Mouse (Mus musculus): ENCODE results near the gene Taf8. TPM values are rescaled to one million over a fixed set of nuclear protein-coding genes. Genes with fewer than 3 reads are reported as not detected.

Taf8 gene
- total and polyA plus RNA-seq, 2 experiments from 2014 or later, result 11.8 to 17.9 TPM

DNA sequence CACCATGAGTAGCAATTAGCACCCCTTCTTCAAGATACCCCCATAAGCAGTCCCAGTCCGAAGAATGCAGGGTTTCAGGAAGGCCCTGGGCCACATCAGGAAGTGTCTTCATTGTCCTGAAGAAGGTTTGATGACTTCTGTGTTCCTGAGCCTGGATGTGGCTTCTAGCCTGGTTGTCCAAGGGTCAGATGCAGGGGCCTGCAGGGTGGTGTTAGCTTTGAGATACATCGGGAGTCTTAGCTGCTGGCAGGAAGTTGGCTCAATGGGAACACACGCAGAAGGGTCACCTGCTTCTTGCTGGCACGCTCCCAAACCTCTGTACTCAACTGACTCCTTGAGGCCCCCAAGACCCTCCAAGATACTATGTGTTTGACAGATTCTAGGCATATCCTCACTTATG lies 20.4 kb upstream of the Taf8 start:
- Histone ChIP-seq H3K27me3 (ENCODE audit: insufficient read depth, low read length) (no peaks in the 10 kb centered on the region), H3K4me2 (ENCODE audit: low read depth, low read length) (no peak overlapping the region), H3K9me3 (ENCODE audit: low read length) (no peaks in the 10 kb centered on the region), H3K9ac (replicated peaks; ENCODE audit: low read length) (no peak overlapping the region), H3K36me3 (ENCODE audit: insufficient read depth, low read length) (no peaks in the 10 kb centered on the region), H3K4me1 (ENCODE audit: insufficient read depth, low read length) (peaks cover 12% of the 10 kb centered on the region; the same call in 1 of the 2 replicates), H3K4me3 (ENCODE audit: low read length) (no peak overlapping the region), H3K27ac (peak overlapping the region; percentile 81; the same call in 1 of the 2 replicates)
- 68% methylated on average over 4 of the region's 4 CpGs for WGBS
- DNase-seq (ENCODE audit: low spot score) (no peak), ATAC-seq (no peak)
- no peak for TF ChIP-seq CTCF (IDR thresholded peaks at IDR 0.05; ENCODE audit: low read depth)

DNA sequence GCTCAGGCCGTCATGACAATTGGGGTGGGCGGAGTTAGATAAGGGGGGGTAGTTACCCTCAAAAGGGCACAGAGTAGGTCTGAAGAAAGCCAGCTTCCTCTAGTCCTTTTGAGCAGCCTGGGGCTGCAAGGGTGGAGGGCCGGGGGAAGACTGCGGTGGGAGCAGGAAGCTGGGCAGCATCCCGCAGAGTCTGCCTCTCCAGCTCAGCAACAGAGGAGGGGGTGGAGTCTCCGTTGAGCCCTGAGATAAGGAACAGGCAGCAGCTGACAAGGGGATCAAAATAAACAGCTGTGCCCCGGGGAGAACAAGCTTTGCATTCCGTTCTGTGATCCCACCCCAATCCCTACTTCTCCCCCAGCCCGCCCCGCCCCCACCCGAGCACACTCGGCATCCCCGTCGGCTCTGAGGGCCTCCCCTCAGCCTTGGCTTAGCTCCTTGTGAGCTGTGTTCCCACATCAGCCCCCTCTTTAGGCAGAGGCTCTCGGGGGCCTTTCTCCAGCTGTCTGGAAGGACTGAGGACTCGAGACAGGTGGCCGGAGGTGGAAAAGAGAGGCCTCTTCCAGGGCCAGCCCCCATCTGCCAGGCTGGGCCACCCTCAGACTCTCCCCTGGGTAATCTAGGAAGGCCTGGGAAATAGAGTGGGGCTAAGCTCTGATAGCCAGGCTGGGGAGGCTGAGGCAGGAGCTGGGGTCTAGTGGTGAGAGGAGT lies 19.6 kb upstream of the Taf8 start:
- ATAC-seq, result peak; percentile 91
- TF ChIP-seq CTCF (IDR thresholded peaks at IDR 0.05; ENCODE audit: low read depth), result no peak

DNA sequence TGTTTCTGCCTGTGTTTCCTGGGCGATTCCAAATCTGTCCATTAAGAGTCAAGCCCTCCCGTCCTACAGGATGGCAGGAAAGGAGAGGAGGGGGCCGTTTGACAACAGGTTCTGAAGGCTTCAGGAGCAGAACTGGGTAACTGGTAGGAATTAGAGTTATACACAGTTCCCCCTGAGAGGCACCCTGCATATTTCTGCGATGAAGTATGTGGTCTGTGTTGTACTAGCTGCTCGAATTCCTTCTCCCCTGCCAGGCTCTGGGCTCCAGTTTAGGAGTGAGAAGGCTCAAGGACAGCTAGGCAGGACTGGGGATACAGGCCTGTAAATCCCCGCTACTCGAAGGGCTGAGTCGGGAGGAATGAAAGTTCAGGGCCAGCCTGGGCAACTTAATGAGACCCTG lies 16.1 kb upstream of the Taf8 start:
- WGBS, result 38% methylated on average over 8 of the region's 8 CpGs
- no peaks in the 10 kb centered on the region for H3K36me3 ChIP-seq (ENCODE audit: insufficient read depth, low read length)
- TF ChIP-seq CTCF (IDR thresholded peaks at IDR 0.05; ENCODE audit: low read depth), result no peak
- ATAC-seq (no peak), DNase-seq (ENCODE audit: low spot score) (no peak)
- H3K9me3 ChIP-seq (ENCODE audit: low read length), result no peaks in the 10 kb centered on the region
- H3K27ac ChIP-seq, result peak overlapping the region; percentile 62
- H3K27me3 ChIP-seq (ENCODE audit: insufficient read depth, low read length), result no peaks in the 10 kb centered on the region
- H3K4me1 ChIP-seq (ENCODE audit: insufficient read depth, low read length), result peaks cover 12% of the 10 kb centered on the region; the same call in 1 of the 2 replicates
- H3K9ac ChIP-seq (replicated peaks; ENCODE audit: low read length), result no peak overlapping the region
- H3K4me2 ChIP-seq (ENCODE audit: low read depth, low read length), result no peak overlapping the region
- H3K4me3 ChIP-seq (ENCODE audit: low read length), result no peak overlapping the region

More for the DNA sequence above, 19.6 kb upstream of the Taf8 start:
- H3K27me3 ChIP-seq (ENCODE audit: insufficient read depth, low read length), result no peaks in the 10 kb centered on the region
- H3K9ac ChIP-seq (replicated peaks; ENCODE audit: low read length), result peak overlapping the region; percentile 47
- peak overlapping the region; percentile 48 for H3K4me2 ChIP-seq (ENCODE audit: low read depth, low read length)
- no peaks in the 10 kb centered on the region for H3K9me3 ChIP-seq (ENCODE audit: low read length)
- WGBS, result 3% methylated on average over 16 of the region's 17 CpGs
- H3K4me3 ChIP-seq (ENCODE audit: low read length), result peak overlapping the region; percentile 7; the same call in 1 of the 2 replicates
- no peaks in the 10 kb centered on the region for H3K36me3 ChIP-seq (ENCODE audit: insufficient read depth, low read length)
- peak; percentile 70 for DNase-seq (ENCODE audit: low spot score)
- H3K4me1 ChIP-seq (ENCODE audit: insufficient read depth, low read length), result peaks cover 12% of the 10 kb centered on the region; the same call in 1 of the 2 replicates
- peak overlapping the region; percentile 81 for H3K27ac ChIP-seq

DNA sequence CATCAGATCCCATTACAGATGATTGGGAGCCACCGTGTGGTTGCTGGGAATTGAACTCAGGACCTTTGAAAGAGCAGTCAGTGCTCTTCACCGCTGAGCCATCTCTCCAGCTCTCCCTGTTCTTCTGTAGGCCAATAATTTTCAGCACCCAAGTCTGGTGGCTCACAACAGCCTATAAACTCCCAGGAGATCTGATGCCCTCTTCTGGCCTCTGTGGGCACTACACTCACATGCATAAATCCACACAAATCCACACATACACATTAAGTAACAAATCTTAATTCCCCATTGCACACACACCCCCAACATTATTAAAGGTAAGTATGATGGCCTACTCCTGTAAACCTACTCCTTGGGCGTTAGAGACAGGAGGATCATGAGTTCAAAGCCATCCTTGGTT lies 14.1 kb upstream of the Taf8 start:
- 0 out of 2 replicates have a peak, but pooled peaks cover under 1% of the 10 kb centered on the region for H3K4me1 ChIP-seq (ENCODE audit: insufficient read depth, low read length)
- DNase-seq (ENCODE audit: low spot score) (no peak), ATAC-seq (no peak)
- no peak overlapping the region for H3K4me2 ChIP-seq (ENCODE audit: low read depth, low read length)
- no peaks in the 10 kb centered on the region for H3K36me3 ChIP-seq (ENCODE audit: insufficient read depth, low read length)
- no peak for TF ChIP-seq CTCF (IDR thresholded peaks at IDR 0.05; ENCODE audit: low read depth)
- H3K27me3 ChIP-seq (ENCODE audit: insufficient read depth, low read length), result no peaks in the 10 kb centered on the region
- 95% methylated on average over 3 of the region's 3 CpGs for WGBS
- no peak overlapping the region for H3K4me3 ChIP-seq (ENCODE audit: low read length)
- no peak overlapping the region for H3K27ac ChIP-seq
- no peak overlapping the region for H3K9ac ChIP-seq (replicated peaks; ENCODE audit: low read length)
- no peaks in the 10 kb centered on the region for H3K9me3 ChIP-seq (ENCODE audit: low read length)

DNA sequence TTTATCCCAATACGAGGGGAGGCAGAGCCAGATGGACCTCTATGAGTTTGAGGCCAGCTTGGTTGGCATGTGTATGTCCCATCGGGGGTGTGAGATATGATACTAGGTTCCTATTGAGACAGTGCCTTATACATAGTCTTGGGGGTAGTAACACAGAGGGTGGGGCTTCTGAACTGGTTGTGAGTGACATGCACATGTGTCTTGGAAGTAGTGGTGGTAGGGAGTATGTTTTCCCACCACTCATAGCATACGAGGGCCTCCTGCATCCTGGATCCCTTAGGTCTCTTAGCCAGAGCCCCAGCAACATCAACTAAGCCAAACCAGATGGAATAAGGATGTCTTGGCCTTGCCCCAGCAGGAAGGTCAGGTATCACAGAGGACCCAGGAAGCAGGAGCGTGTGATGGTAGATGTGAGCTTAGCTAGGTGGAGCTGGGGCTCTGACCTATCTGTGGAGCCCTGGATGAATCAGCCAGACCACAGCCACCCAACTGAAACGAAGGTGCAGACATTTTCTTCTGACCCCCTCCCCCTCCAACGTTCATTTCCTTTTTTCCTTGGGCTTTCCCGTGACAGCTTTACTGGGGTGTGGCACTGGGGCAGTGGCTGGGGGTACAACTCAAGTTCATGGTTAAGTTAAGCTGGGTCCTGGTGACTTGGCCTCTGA lies 13.2 kb upstream of the Taf8 start:
- no peak for ATAC-seq
- no peak for TF ChIP-seq CTCF (IDR thresholded peaks at IDR 0.05; ENCODE audit: low read depth)
- no peak overlapping the region for H3K4me2 ChIP-seq (ENCODE audit: low read depth, low read length)
- no peak overlapping the region for H3K9ac ChIP-seq (replicated peaks; ENCODE audit: low read length)
- DNase-seq (ENCODE audit: low spot score), result no peak
- no peaks in the 10 kb centered on the region for H3K9me3 ChIP-seq (ENCODE audit: low read length)
- no peaks in the 10 kb centered on the region for H3K4me1 ChIP-seq (ENCODE audit: insufficient read depth, low read length)
- no peak overlapping the region for H3K27ac ChIP-seq
- no peaks in the 10 kb centered on the region for H3K36me3 ChIP-seq (ENCODE audit: insufficient read depth, low read length)
- no peak overlapping the region for H3K4me3 ChIP-seq (ENCODE audit: low read length)
- 82% methylated on average over 7 of the region's 7 CpGs for WGBS
- H3K27me3 ChIP-seq (ENCODE audit: insufficient read depth, low read length), result no peaks in the 10 kb centered on the region

DNA sequence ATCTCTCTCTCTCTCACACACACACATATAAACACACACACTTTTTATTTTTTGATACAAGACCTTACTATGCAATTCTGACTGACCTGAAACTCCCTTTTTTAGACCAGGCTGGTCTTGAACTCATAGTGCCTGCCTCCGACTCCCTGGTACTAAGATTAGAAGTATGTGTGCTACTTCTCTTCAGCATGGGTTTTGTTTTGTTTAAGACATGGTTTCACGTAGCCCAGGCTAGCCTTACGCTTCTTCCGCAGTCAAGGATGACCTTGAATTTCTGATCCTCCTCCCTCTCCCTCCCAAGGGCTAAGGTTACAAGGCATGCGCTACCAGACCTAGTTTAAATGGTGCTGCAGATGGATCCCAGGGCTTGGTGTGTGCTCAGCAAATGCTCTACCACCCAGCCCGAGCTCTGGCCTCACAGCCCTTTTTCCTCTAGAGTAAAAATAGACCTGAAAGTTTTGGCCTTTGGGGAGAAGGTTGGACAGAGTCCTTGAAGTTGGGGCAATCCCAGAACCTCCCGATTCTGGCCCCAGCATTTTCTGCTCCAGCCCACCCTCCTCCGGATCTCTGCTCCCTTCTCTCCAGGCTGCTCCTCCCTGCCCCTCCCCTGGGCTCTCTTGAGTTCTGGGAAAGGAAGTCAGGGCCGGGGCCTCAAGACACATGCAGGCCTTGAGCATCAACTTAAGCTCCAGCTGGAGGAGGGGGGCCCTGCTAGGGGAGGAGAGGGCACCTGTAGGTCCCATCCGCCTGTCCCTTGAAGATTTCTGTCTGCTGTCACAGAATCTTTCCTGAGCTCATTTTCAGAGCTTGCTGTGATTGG lies 11.1 kb upstream of the Taf8 start:
- ATAC-seq (no peak), DNase-seq (ENCODE audit: low spot score) (no peak)
- Histone ChIP-seq H3K27me3 (ENCODE audit: insufficient read depth, low read length) (no peaks in the 10 kb centered on the region), H3K4me3 (ENCODE audit: low read length) (no peak overlapping the region), H3K36me3 (ENCODE audit: insufficient read depth, low read length) (no peaks in the 10 kb centered on the region), H3K4me2 (ENCODE audit: low read depth, low read length) (no peak overlapping the region), H3K27ac (no peak overlapping the region), H3K4me1 (ENCODE audit: insufficient read depth, low read length) (no peaks in the 10 kb centered on the region), H3K9ac (replicated peaks; ENCODE audit: low read length) (no peak overlapping the region), H3K9me3 (ENCODE audit: low read length) (no peaks in the 10 kb centered on the region)
- WGBS, result 70% methylated on average over 10 of the region's 10 CpGs
- TF ChIP-seq CTCF (IDR thresholded peaks at IDR 0.05; ENCODE audit: low read depth), result no peak

Data from hindbrain, postnatal 0 days (tissue).